Mouse (Mus musculus) limb, embryonic 12.5 days (tissue): Measurements from ENCODE around the gene Fgb. TPM values are rescaled to one million over a fixed set of nuclear protein-coding genes. Genes with fewer than 3 reads are reported as not detected.

ENCODE experiments used
- ATAC-seq: fragments of 200-750 bp; cut with Nextera tagmentation; 2 replicates; pipeline ENCODE4 v1.8.0; 2017; ENCODE audit warnings: low read depth, moderate TSS enrichment; ENCODE audit not compliant: insufficient number of reproducible peaks, insufficient read depth, low FRiP score, low TSS enrichment
- H3K27ac ChIP-seq: fragments of 300-500 bp; sonication (generic); 2 replicates; pipeline ENCODE4 v1.5.1; 2016; ENCODE audit warnings: mild to moderate bottlenecking, moderate library complexity
- H3K27me3 ChIP-seq: fragments of 300-500 bp; sonication (generic); 2 replicates; pipeline ENCODE4 v1.6.1; 2016; ENCODE audit warnings: mild to moderate bottlenecking, moderate library complexity
- H3K36me3 ChIP-seq: fragments of 300-500 bp; sonication (generic); 2 replicates; pipeline ENCODE4 v1.6.1; 2016; ENCODE audit warnings: mild to moderate bottlenecking, moderate library complexity
- H3K4me1 ChIP-seq: fragments of 300-500 bp; sonication (generic); replicated peaks from 2 replicates; pipeline ENCODE4 v1.6.1; 2016
- H3K4me2 ChIP-seq: fragments of 300-500 bp; sonication (generic); 2 replicates; pipeline ENCODE4 v1.6.1; 2016; ENCODE audit warnings: mild to moderate bottlenecking, moderate library complexity
- H3K4me3 ChIP-seq: fragments of 300-500 bp; sonication (generic); replicated peaks from 2 replicates; pipeline ENCODE4 v1.5.1; 2016; ENCODE audit warnings: mild to moderate bottlenecking
- H3K9ac ChIP-seq: fragments of 300-500 bp; sonication (generic); replicated peaks from 2 replicates; pipeline ENCODE4 v1.6.1; 2016; ENCODE audit warnings: mild to moderate bottlenecking, moderate library complexity
- H3K9me3 ChIP-seq: fragments of 300-500 bp; sonication (generic); 2 replicates; pipeline ENCODE4 v1.6.1; 2016; ENCODE audit warnings: mild to moderate bottlenecking, moderate library complexity
- WGBS: fragments of 180-500 bp; shearing (Covaris S2); methylation state at CpG from one replicate; pipeline ENCODE4 v1.1.7; 2016; 5-methylcytosine and 5-hydroxymethylcytosine counted together
- polyA plus RNA-seq: library from polyadenylated mRNA; unstranded; fragments of >200 nt; fragmentation: Nextera tagmentation; extraction: Ambion mirVana; gene quantifications from 2 replicates; pipeline ENCODE4 v1.2.1, GENCODE M21; 2016

Fgb gene
- 0.05 TPM in 1 of 2 replicates, not detected in the other for polyA plus RNA-seq

- H3K36me3 ChIP-seq: no peaks in the 10 kb centered on the region
- no peak within 1 kb of the TSS for H3K4me3 ChIP-seq
- no peak for ATAC-seq
- no peaks in the 10 kb centered on the region for H3K4me1 ChIP-seq
- no peaks in the 10 kb centered on the region for H3K27me3 ChIP-seq
- WGBS: 93% methylated on average over 8 of the region's 8 CpGs
- no peak within 1 kb of the TSS for H3K4me2 ChIP-seq
- H3K9me3 ChIP-seq: no peaks in the 10 kb centered on the region
- no peak within 1 kb of the TSS for H3K9ac ChIP-seq
- no peak within 1 kb of the TSS for H3K27ac ChIP-seq
These were observed at the start of gene Fgb for GRCm38 (mm10) chr3:83049680-83050079. Gene Fgb (minus strand): TSS chr3:83049863.

DNA sequence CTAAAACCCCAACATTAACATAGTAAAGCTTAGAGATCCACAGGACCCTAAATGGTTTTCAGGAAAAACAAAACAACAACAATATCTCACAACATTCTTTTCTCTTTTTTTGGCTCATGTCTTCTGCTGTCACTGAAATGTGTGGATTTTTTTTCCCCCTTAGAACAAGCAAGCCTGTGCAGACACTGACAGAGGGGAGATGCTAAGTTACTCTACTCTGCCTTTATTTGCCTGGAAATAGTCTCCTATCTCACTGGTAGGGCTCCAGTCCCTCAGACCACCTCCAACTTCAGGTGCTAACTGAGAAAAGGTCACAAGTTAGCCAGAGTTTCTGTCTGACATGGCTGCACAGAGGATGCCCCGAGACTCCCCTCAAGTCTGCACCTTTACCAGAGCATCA, 49.5 kb upstream of the Fgb start:
- no peak overlapping the region for H3K9ac ChIP-seq
- no peaks in the 10 kb centered on the region for H3K36me3 ChIP-seq
- H3K27ac ChIP-seq: no peak overlapping the region
- peak overlapping the region; percentile 44 for H3K4me2 ChIP-seq
- H3K9me3 ChIP-seq: no peaks in the 10 kb centered on the region
- H3K27me3 ChIP-seq: peaks cover 4% of the 10 kb centered on the region; the same call in 1 of the 2 replicates
- WGBS: 75% methylated on average over 1 of the region's 1 CpGs
- H3K4me3 ChIP-seq: no peak overlapping the region
- peaks cover 7% of the 10 kb centered on the region for H3K4me1 ChIP-seq
- no peak for ATAC-seq

GRCm38 (mm10) chr3:83098546-83099034, 48.9 kb upstream of the Fgb start:
- Histone ChIP-seq H3K27me3 (peaks cover 4% of the 10 kb centered on the region; the same call in 1 of the 2 replicates), H3K9ac (no peak overlapping the region), H3K27ac (no peak overlapping the region), H3K9me3 (no peaks in the 10 kb centered on the region), H3K4me2 (peak overlapping the region; percentile 44), H3K36me3 (no peaks in the 10 kb centered on the region), H3K4me1 (peaks cover 7% of the 10 kb centered on the region), H3K4me3 (no peak overlapping the region)
- 30% methylated on average over 14 of the region's 14 CpGs for WGBS
- no peak for ATAC-seq

GRCm38 (mm10) chr3:83097586-83097985, 47.9 kb upstream of the Fgb start:
- Histone ChIP-seq H3K9ac (no peak overlapping the region), H3K36me3 (no peaks in the 10 kb centered on the region), H3K9me3 (no peaks in the 10 kb centered on the region), H3K4me3 (no peak overlapping the region), H3K27ac (no peak overlapping the region), H3K27me3 (peaks cover 4% of the 10 kb centered on the region; the same call in 1 of the 2 replicates), H3K4me1 (peaks cover 7% of the 10 kb centered on the region), H3K4me2 (no peak overlapping the region)
- no peak for ATAC-seq
- 73% methylated on average over 6 of the region's 6 CpGs for WGBS

- ATAC-seq: no peak; the same call in 1 of the 2 replicates
- WGBS: 5% methylated on average over 11 of the region's 11 CpGs
- H3K27ac ChIP-seq: no peak overlapping the region
- H3K4me2 ChIP-seq: peak overlapping the region; percentile 58
- H3K27me3 ChIP-seq: no peaks in the 10 kb centered on the region
- H3K4me3 ChIP-seq: peak overlapping the region; percentile 27
- H3K4me1 ChIP-seq: peaks cover 4% of the 10 kb centered on the region
- no peaks in the 10 kb centered on the region for H3K9me3 ChIP-seq
- no peaks in the 10 kb centered on the region for H3K36me3 ChIP-seq
- no peak overlapping the region for H3K9ac ChIP-seq
These were observed 30.9 kb upstream of the Fgb start for GRCm38 (mm10) chr3:83080567-83081055.

DNA sequence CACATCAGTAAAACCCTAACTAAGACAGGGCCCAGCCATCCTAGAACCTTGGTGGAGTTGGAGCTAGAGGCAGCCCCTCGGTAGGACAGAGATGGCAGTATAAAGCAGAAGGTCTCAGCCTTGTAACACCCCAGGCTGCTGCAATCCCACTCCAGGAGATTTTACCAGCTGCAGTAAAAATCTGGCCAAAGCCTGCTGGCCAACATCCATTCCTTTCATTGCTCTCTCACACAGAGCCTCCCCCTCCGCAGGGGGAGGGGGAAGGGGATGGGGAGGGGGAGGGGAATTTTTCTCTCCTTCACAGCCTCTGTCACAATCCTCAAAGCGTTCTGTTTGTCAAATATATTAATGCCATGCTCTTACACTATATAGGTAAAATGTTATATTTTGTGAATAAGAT, 26.9 kb upstream of the Fgb start:
- Histone ChIP-seq H3K27me3 (no peaks in the 10 kb centered on the region), H3K4me2 (no peak overlapping the region), H3K4me3 (no peak overlapping the region), H3K27ac (no peak overlapping the region), H3K36me3 (peaks cover 22% of the 10 kb centered on the region), H3K9me3 (no peaks in the 10 kb centered on the region), H3K4me1 (peaks cover 4% of the 10 kb centered on the region), H3K9ac (no peak overlapping the region)
- 28% methylated on average over 3 of the region's 3 CpGs for WGBS
- ATAC-seq: no peak

- Histone ChIP-seq H3K27ac (no peak overlapping the region), H3K4me3 (no peak overlapping the region), H3K36me3 (peaks cover 81% of the 10 kb centered on the region), H3K27me3 (no peaks in the 10 kb centered on the region), H3K9me3 (no peaks in the 10 kb centered on the region), H3K9ac (no peak overlapping the region), H3K4me2 (no peak overlapping the region), H3K4me1 (no peaks in the 10 kb centered on the region)
- WGBS: 91% methylated on average over 4 of the region's 4 CpGs
- no peak for ATAC-seq
These were observed 20.6 kb upstream of the Fgb start for GRCm38 (mm10) chr3:83070231-83070630.

- 95% methylated on average over 13 of the region's 13 CpGs for WGBS
- no peak overlapping the region for H3K4me2 ChIP-seq
- no peaks in the 10 kb centered on the region for H3K9me3 ChIP-seq
- ATAC-seq: no peak
- H3K27me3 ChIP-seq: no peaks in the 10 kb centered on the region
- no peak overlapping the region for H3K27ac ChIP-seq
- peaks cover 94% of the 10 kb centered on the region for H3K36me3 ChIP-seq
- no peak overlapping the region for H3K9ac ChIP-seq
- H3K4me3 ChIP-seq: no peak overlapping the region
- no peaks in the 10 kb centered on the region for H3K4me1 ChIP-seq
These were observed 19.2 kb upstream of the Fgb start for GRCm38 (mm10) chr3:83068869-83069268.

DNA sequence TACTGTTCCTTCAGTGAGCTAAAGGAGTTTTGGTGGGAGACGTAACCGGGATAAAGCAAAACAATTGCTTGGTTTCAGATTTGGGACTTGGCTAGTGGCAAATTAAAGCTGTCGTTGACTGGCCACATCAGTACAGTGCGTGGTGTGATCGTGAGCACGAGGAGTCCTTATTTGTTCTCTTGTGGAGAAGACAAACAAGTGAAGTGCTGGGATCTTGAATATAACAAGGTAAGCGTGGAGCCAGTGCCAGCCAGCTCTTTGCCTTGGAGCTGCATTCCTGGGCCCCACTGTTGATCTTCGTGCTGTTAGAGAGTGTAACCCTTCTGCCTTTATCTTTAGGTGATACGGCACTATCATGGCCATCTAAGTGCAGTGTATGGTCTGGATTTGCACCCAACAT, 18.3 kb upstream of the Fgb start:
- H3K4me3 ChIP-seq: no peak overlapping the region
- 84% methylated on average over 9 of the region's 9 CpGs for WGBS

GRCm38 (mm10) chr3:83057046-83057445, 7.4 kb upstream of the Fgb start:
- H3K27me3 ChIP-seq: no peaks in the 10 kb centered on the region
- H3K4me1 ChIP-seq: peaks cover 10% of the 10 kb centered on the region
- 92% methylated on average over 2 of the region's 2 CpGs for WGBS
- H3K9me3 ChIP-seq: no peaks in the 10 kb centered on the region
- no peak overlapping the region for H3K4me3 ChIP-seq
- no peak for ATAC-seq
- no peak overlapping the region for H3K27ac ChIP-seq
- H3K36me3 ChIP-seq: peaks cover 52% of the 10 kb centered on the region
- no peak overlapping the region for H3K9ac ChIP-seq
- H3K4me2 ChIP-seq: 0 out of 2 replicates have a peak overlapping the region, but pooled peaks have one; percentile 84

More for the DNA sequence above, 18.3 kb upstream of the Fgb start:
- Histone ChIP-seq H3K27ac (no peak overlapping the region), H3K9ac (no peak overlapping the region), H3K36me3 (peaks cover 95% of the 10 kb centered on the region), H3K4me1 (no peaks in the 10 kb centered on the region), H3K9me3 (no peaks in the 10 kb centered on the region), H3K4me2 (no peak overlapping the region), H3K27me3 (no peaks in the 10 kb centered on the region)
- no peak for ATAC-seq

GRCm38 (mm10) chr3:83055281-83056038, 5.8 kb upstream of the Fgb start, which contains the start of gene Plrg1:
Gene Plrg1 (plus strand): TSS chr3:83055522.
- Histone ChIP-seq H3K9ac (peak within 1 kb of the TSS; percentile 77), H3K4me2 (peak within 1 kb of the TSS; percentile 84), H3K27me3 (no peaks in the 10 kb centered on the region), H3K27ac (peak within 1 kb of the TSS; percentile 74), H3K36me3 (peaks cover 36% of the 10 kb centered on the region), H3K4me1 (peaks cover 10% of the 10 kb centered on the region), H3K4me3 (peak within 1 kb of the TSS; percentile 80), H3K9me3 (no peaks in the 10 kb centered on the region)
- WGBS: under 1% methylated on average over 61 of the region's 61 CpGs
- ATAC-seq: peak; percentile 97
